Mouse (Mus musculus) ES-Bruce4 (cell line): ENCODE results near the gene Ksr1. TPM values are rescaled to one million over a fixed set of nuclear protein-coding genes. Genes with fewer than 3 reads are reported as not detected.
A peak's percentile ranks its signal among the peaks of the same experiment; 100 is the strongest.

Experiments used
- H3K27ac ChIP-seq: 2 replicates; pipeline ENCODE4 v1.5.1; 2012; ENCODE audit warnings: low read length, inconsistent platforms; ENCODE audit not compliant: insufficient read depth
- H3K27me3 ChIP-seq: 2 replicates; pipeline ENCODE4 v1.6.1; 2012; ENCODE audit warnings: mild to moderate bottlenecking, low read length, inconsistent platforms; ENCODE audit not compliant: control insufficient read depth, poor library complexity, insufficient read depth, severe bottlenecking
- H3K36me3 ChIP-seq: 2 replicates; pipeline ENCODE4 v1.6.1; 2012; ENCODE audit warnings: inconsistent platforms, mild to moderate bottlenecking, low read length, moderate library complexity; ENCODE audit not compliant: control insufficient read depth, poor library complexity, insufficient read depth, severe bottlenecking
- H3K4me1 ChIP-seq: one replicate; pipeline ENCODE4 v1.8.1; 2011; ENCODE audit warnings: low read length; ENCODE audit not compliant: control insufficient read depth, insufficient read depth
- H3K4me3 ChIP-seq: 2 replicates; pipeline ENCODE4 v1.5.1; 2011; ENCODE audit warnings: low read depth, mild to moderate bottlenecking, low read length
- H3K9ac ChIP-seq: 2 replicates; pipeline ENCODE4 v1.6.1; 2012; ENCODE audit warnings: low read depth, mild to moderate bottlenecking, inconsistent platforms; ENCODE audit not compliant: poor library complexity, severe bottlenecking
- H3K9me3 ChIP-seq: replicated peaks from 2 replicates; pipeline ENCODE4 v1.6.1; 2012; ENCODE audit warnings: mild to moderate bottlenecking, low read length, inconsistent platforms; ENCODE audit not compliant: control insufficient read depth, poor library complexity, insufficient read depth, severe bottlenecking
- CTCF ChIP-seq: IDR thresholded peaks from one replicate; pipeline ENCODE4 v1.8.1; 2011; ENCODE audit warnings: low read depth, low read length
- EP300 ChIP-seq: IDR thresholded peaks from 2 replicates; pipeline ENCODE4 v1.6.1; 2011; ENCODE audit warnings: low read depth, low read length; ENCODE audit not compliant: insufficient read depth
- POLR2A ChIP-seq: IDR thresholded peaks from one replicate; pipeline ENCODE4 v1.8.1; 2011; ENCODE audit warnings: low read length; ENCODE audit not compliant: insufficient read depth
- polyA plus RNA-seq: library from polyadenylated mRNA; stranded (reverse); fragments of >200 nt; gene quantifications from 2 replicates; pipeline ENCODE4 v1.2.4, GENCODE M21; 2011; ENCODE audit warnings: low read depth; ENCODE audit not compliant: missing spikeins, insufficient read depth, insufficient read length

Gene Ksr1
- polyA plus RNA-seq, 1 experiment = 7.7 TPM

- no peak overlapping the region for H3K9ac ChIP-seq
- H3K27me3 ChIP-seq = no peaks in the 10 kb centered on the region
- no peak for TF ChIP-seq CTCF
- TF ChIP-seq EP300 = no peak
- no peak for TF ChIP-seq POLR2A
- H3K4me1 ChIP-seq = peaks cover 3% of the 10 kb centered on the region
- no peaks in the 10 kb centered on the region for H3K36me3 ChIP-seq
- H3K27ac ChIP-seq = no peak overlapping the region
- H3K4me3 ChIP-seq = no peak overlapping the region
- H3K9me3 ChIP-seq = no peaks in the 10 kb centered on the region
These were observed 122.9 kb downstream of the Ksr1 start for GRCm38 (mm10) chr11:79023342-79023741.

- H3K4me3 ChIP-seq = no peak overlapping the region
- no peak overlapping the region for H3K27ac ChIP-seq
- no peaks in the 10 kb centered on the region for H3K9me3 ChIP-seq
- H3K4me1 ChIP-seq = peaks cover 3% of the 10 kb centered on the region
- no peaks in the 10 kb centered on the region for H3K36me3 ChIP-seq
- no peak for TF ChIP-seq EP300
- no peak for TF ChIP-seq POLR2A
- TF ChIP-seq CTCF = no peak
- no peak overlapping the region for H3K9ac ChIP-seq
- no peaks in the 10 kb centered on the region for H3K27me3 ChIP-seq
These were observed 123.4 kb downstream of the Ksr1 start for GRCm38 (mm10) chr11:79022836-79023235.

DNA sequence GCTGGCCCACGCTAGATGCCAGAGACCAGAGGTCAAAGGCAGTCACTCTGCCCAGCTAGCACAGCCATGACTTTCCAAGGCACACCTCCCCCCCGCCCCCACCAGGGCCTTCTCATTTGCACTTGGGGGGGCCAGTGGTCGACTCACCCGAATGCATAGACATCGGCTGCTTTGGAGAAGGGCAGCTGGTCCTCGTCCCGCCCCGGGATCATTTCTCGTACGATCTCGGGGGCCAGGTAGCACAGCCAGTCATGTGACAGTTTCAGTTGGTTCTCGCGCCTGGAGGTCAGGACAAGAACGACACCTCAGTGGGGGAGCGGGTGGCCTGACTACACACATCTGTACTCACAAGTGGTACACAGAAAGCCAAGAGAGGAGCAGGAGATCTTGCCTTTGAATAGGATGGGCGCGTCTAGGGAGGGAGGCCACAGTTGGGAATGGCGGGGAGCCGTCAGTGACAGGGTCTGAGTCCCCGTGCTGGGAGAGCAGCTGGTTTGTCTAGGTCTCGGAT is 125.6 kb downstream of the Ksr1 start:
- Histone ChIP-seq H3K36me3 (no peaks in the 10 kb centered on the region), H3K27ac (no peak overlapping the region), H3K9me3 (no peaks in the 10 kb centered on the region), H3K4me1 (peaks cover 6% of the 10 kb centered on the region), H3K27me3 (no peaks in the 10 kb centered on the region), H3K4me3 (no peak overlapping the region), H3K9ac (no peak overlapping the region)
- TF ChIP-seq CTCF (no peak), EP300 (no peak), POLR2A (no peak)

- Histone ChIP-seq H3K27ac (no peak overlapping the region), H3K4me3 (no peak overlapping the region), H3K27me3 (no peaks in the 10 kb centered on the region), H3K4me1 (peaks cover 6% of the 10 kb centered on the region), H3K9ac (no peak overlapping the region), H3K36me3 (no peaks in the 10 kb centered on the region), H3K9me3 (no peaks in the 10 kb centered on the region)
- TF ChIP-seq EP300 (no peak), CTCF (peak; percentile 60)
These were observed 126.2 kb downstream of the Ksr1 start for GRCm38 (mm10) chr11:79019839-79020534.

DNA sequence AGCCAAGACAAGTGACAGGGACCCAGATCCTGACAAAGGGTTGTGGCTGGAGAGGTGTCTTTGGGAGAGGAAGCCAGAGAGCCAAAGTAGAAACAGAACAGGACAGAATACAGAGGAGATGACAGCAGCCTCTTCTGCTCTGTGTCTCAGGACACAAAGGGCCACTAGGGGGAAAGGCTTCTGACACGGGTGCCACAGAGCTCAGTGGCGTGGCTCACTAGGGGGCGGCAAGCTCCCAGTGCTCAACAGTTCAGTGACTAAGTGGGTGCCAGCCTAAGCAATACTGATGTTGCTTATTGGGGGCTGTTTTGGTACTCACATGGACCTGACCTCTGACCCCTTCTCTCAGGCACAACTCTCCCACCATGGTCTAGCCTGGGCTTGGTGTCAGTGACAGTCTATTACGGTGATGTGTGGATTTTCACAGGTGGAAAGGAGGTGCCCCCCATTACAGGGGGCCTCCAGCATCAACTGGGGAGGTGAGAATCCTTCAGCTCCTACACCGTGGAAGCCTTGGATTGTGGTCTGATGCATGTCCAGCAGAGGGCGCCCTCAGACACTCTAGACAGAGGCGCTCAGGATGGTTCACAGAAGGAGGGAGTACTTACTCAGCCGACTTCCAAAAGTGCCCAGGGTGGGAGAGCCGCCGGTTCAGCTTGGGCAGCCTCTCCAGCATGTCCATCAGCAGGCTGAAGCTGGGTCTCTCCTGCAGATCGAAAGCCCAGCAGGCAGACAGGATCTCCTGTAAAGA is 127.1 kb downstream of the Ksr1 start:
- H3K27me3 ChIP-seq = no peaks in the 10 kb centered on the region
- no peaks in the 10 kb centered on the region for H3K36me3 ChIP-seq
- no peak overlapping the region for H3K9ac ChIP-seq
- no peak overlapping the region for H3K27ac ChIP-seq
- no peaks in the 10 kb centered on the region for H3K9me3 ChIP-seq
- TF ChIP-seq CTCF = peak; percentile 84
- TF ChIP-seq EP300 = no peak
- H3K4me3 ChIP-seq = no peak overlapping the region
- peaks cover 6% of the 10 kb centered on the region for H3K4me1 ChIP-seq

GRCm38 (mm10) chr11:79017161-79017606 is 129.0 kb downstream of the Ksr1 start:
- Histone ChIP-seq H3K9me3 (no peaks in the 10 kb centered on the region), H3K36me3 (no peaks in the 10 kb centered on the region), H3K4me3 (no peak overlapping the region), H3K4me1 (peaks cover 6% of the 10 kb centered on the region), H3K27ac (no peak overlapping the region), H3K9ac (no peak overlapping the region), H3K27me3 (no peaks in the 10 kb centered on the region)
- TF ChIP-seq CTCF (no peak), EP300 (no peak), POLR2A (no peak)
